Mouse (Mus musculus) liver, embryonic 12.5 days (tissue): ENCODE results near the gene Taf3. TPM values are rescaled to one million over a fixed set of nuclear protein-coding genes. Genes with fewer than 3 reads are reported as not detected.

ENCODE experiments used
- ATAC-seq: fragments of 200-750 bp; cut with Nextera tagmentation; 2 replicates; pipeline ENCODE4 v1.8.0; 2017; ENCODE audit warnings: moderate number of reproducible peaks, mild to moderate bottlenecking, moderate library complexity
- H3K27ac ChIP-seq: fragments of 300-500 bp; sonication (generic); 2 replicates; pipeline ENCODE4 v1.5.1; 2016; ENCODE audit warnings: mild to moderate bottlenecking
- H3K27me3 ChIP-seq: fragments of 300-500 bp; sonication (generic); replicated peaks from 2 replicates; pipeline ENCODE4 v1.6.1; 2016; ENCODE audit warnings: mild to moderate bottlenecking, moderate library complexity
- H3K36me3 ChIP-seq: fragments of 300-500 bp; sonication (generic); 2 replicates; pipeline ENCODE4 v1.6.1; 2016; ENCODE audit warnings: mild to moderate bottlenecking, moderate library complexity
- H3K4me1 ChIP-seq: fragments of 300-500 bp; sonication (generic); 2 replicates; pipeline ENCODE4 v1.6.1; 2016
- H3K4me2 ChIP-seq: fragments of 300-500 bp; sonication (generic); 2 replicates; pipeline ENCODE4 v1.6.1; 2016; ENCODE audit warnings: mild to moderate bottlenecking, moderate library complexity
- H3K4me3 ChIP-seq: fragments of 300-500 bp; sonication (generic); 2 replicates; pipeline ENCODE4 v1.5.1; 2016; ENCODE audit warnings: mild to moderate bottlenecking, moderate library complexity
- H3K9ac ChIP-seq: fragments of 300-500 bp; sonication (generic); 2 replicates; pipeline ENCODE4 v1.6.1; 2016; ENCODE audit warnings: mild to moderate bottlenecking, moderate library complexity
- H3K9me3 ChIP-seq: fragments of 300-500 bp; sonication (generic); replicated peaks from 2 replicates; pipeline ENCODE4 v1.6.1; 2016; ENCODE audit warnings: mild to moderate bottlenecking, moderate library complexity
- WGBS: fragments of 180-500 bp; shearing (Covaris S2); methylation state at CpG from one replicate; pipeline ENCODE4 v1.1.7; 2016; ENCODE audit not compliant: insufficient replicate concordance; 5-methylcytosine and 5-hydroxymethylcytosine counted together
- polyA plus RNA-seq: library from polyadenylated mRNA; unstranded; fragments of >200 nt; fragmentation: Nextera tagmentation; extraction: Ambion mirVana; gene quantifications from 2 replicates; pipeline ENCODE4 v1.2.1, GENCODE M21; 2016

The Taf3 gene
- polyA plus RNA-seq, 1 experiment from 2014 or later = 10.0 TPM

GRCm38 (mm10) chr2:9884533-9885216 is 163.7 kb downstream of the Taf3 start:
- 13% methylated on average over 15 of the region's 15 CpGs for WGBS
- Histone ChIP-seq H3K4me2 (peak overlapping the region; percentile 47; the same call in 1 of the 2 replicates), H3K4me3 (no peak overlapping the region)

GRCm38 (mm10) chr2:9883803-9884532 is 164.4 kb downstream of the Taf3 start:
- Histone ChIP-seq H3K4me3 (peak overlapping the region; percentile 37), H3K36me3 (no peaks in the 10 kb centered on the region), H3K27ac (no peak overlapping the region), H3K27me3 (peaks cover 100% of the 10 kb centered on the region), H3K9ac (no peak overlapping the region), H3K4me1 (peaks cover 22% of the 10 kb centered on the region; the same call in 1 of the 2 replicates), H3K9me3 (no peaks in the 10 kb centered on the region), H3K4me2 (peak overlapping the region; percentile 47)
- WGBS = 3% methylated on average over 27 of the region's 27 CpGs
- ATAC-seq = no peak

More at GRCm38 (mm10) chr2:9884533-9885216, 163.7 kb downstream of the Taf3 start:
- H3K9me3 ChIP-seq = no peaks in the 10 kb centered on the region
- peaks cover 100% of the 10 kb centered on the region for H3K27me3 ChIP-seq
- H3K36me3 ChIP-seq = no peaks in the 10 kb centered on the region
- no peak overlapping the region for H3K9ac ChIP-seq
- no peak for ATAC-seq
- H3K27ac ChIP-seq = no peak overlapping the region
- H3K4me1 ChIP-seq = peaks cover 28% of the 10 kb centered on the region

GRCm38 (mm10) chr2:9882926-9883802 is 165.2 kb downstream of the Taf3 start:
- peaks cover 100% of the 10 kb centered on the region for H3K27me3 ChIP-seq
- peaks cover 23% of the 10 kb centered on the region; the same call in 1 of the 2 replicates for H3K4me1 ChIP-seq
- H3K9ac ChIP-seq = no peak overlapping the region
- H3K4me3 ChIP-seq = peak overlapping the region; percentile 37
- no peaks in the 10 kb centered on the region for H3K36me3 ChIP-seq
- H3K27ac ChIP-seq = no peak overlapping the region
- H3K4me2 ChIP-seq = peak overlapping the region; percentile 47
- no peaks in the 10 kb centered on the region for H3K9me3 ChIP-seq
- ATAC-seq = no peak
- under 1% methylated on average over 43 of the region's 43 CpGs for WGBS

- Histone ChIP-seq H3K9ac (no peak overlapping the region), H3K4me2 (peak overlapping the region; percentile 47), H3K27ac (no peak overlapping the region), H3K4me1 (peaks cover 27% of the 10 kb centered on the region; the same call in 1 of the 2 replicates), H3K4me3 (peak overlapping the region; percentile 37), H3K36me3 (no peaks in the 10 kb centered on the region), H3K9me3 (no peaks in the 10 kb centered on the region), H3K27me3 (peaks cover 100% of the 10 kb centered on the region)
- ATAC-seq = no peak
- under 1% methylated on average over 39 of the region's 39 CpGs for WGBS
Measured at GRCm38 (mm10) chr2:9882371-9882925, 165.9 kb downstream of the Taf3 start.

GRCm38 (mm10) chr2:9881611-9882023 is 166.8 kb downstream of the Taf3 start:
- Histone ChIP-seq H3K4me3 (peak overlapping the region; percentile 37), H3K4me1 (peaks cover 31% of the 10 kb centered on the region; the same call in 1 of the 2 replicates), H3K9me3 (no peaks in the 10 kb centered on the region), H3K9ac (0 out of 2 replicates have a peak overlapping the region, but pooled peaks have one; percentile 7), H3K27ac (no peak overlapping the region), H3K36me3 (no peaks in the 10 kb centered on the region), H3K4me2 (peak overlapping the region; percentile 47), H3K27me3 (peaks cover 100% of the 10 kb centered on the region)
- ATAC-seq = no peak
- 6% methylated on average over 13 of the region's 13 CpGs for WGBS

GRCm38 (mm10) chr2:9881051-9881591 is 167.3 kb downstream of the Taf3 start, which contains the start of gene 4930412O13Rik:
Gene 4930412O13Rik, plus strand, starts transcription at chr2:9881252.
- no peak within 1 kb of the TSS for H3K27ac ChIP-seq
- H3K9ac ChIP-seq = 0 out of 2 replicates have a peak within 1 kb of the TSS, but pooled peaks have one; percentile 7
- WGBS = 6% methylated on average over 30 of the region's 35 CpGs
- peak within 1 kb of the TSS; percentile 37 for H3K4me3 ChIP-seq
- H3K27me3 ChIP-seq = peaks cover 100% of the 10 kb centered on the region
- H3K4me2 ChIP-seq = peak within 1 kb of the TSS; percentile 85
- ATAC-seq = no peak
- no peaks in the 10 kb centered on the region for H3K36me3 ChIP-seq
- H3K9me3 ChIP-seq = no peaks in the 10 kb centered on the region
- peaks cover 31% of the 10 kb centered on the region; the same call in 1 of the 2 replicates for H3K4me1 ChIP-seq

- Histone ChIP-seq H3K36me3 (no peaks in the 10 kb centered on the region), H3K4me1 (peaks cover 31% of the 10 kb centered on the region; the same call in 1 of the 2 replicates), H3K9me3 (no peaks in the 10 kb centered on the region), H3K27me3 (peaks cover 100% of the 10 kb centered on the region), H3K27ac (no peak overlapping the region), H3K9ac (no peak overlapping the region), H3K4me2 (peak overlapping the region; percentile 85), H3K4me3 (no peak overlapping the region)
- WGBS = 10% methylated on average over 11 of the region's 11 CpGs
- ATAC-seq = no peak
Measured at GRCm38 (mm10) chr2:9880271-9880670, 168.1 kb downstream of the Taf3 start.

GRCm38 (mm10) chr2:9879493-9879892 is 168.9 kb downstream of the Taf3 start:
- H3K4me3 ChIP-seq = peak overlapping the region; percentile 57
- peak overlapping the region; percentile 85 for H3K4me2 ChIP-seq
- WGBS = 2% methylated on average over 21 of the region's 21 CpGs
- H3K27ac ChIP-seq = 0 out of 2 replicates have a peak overlapping the region, but pooled peaks have one; percentile 45
- no peak overlapping the region for H3K9ac ChIP-seq
- no peaks in the 10 kb centered on the region for H3K9me3 ChIP-seq
- no peaks in the 10 kb centered on the region for H3K36me3 ChIP-seq
- H3K4me1 ChIP-seq = peaks cover 31% of the 10 kb centered on the region; the same call in 1 of the 2 replicates
- ATAC-seq = peak; percentile 90
- peaks cover 100% of the 10 kb centered on the region for H3K27me3 ChIP-seq

- Histone ChIP-seq H3K4me2 (peak overlapping the region; percentile 85), H3K27me3 (peaks cover 100% of the 10 kb centered on the region), H3K4me1 (peaks cover 31% of the 10 kb centered on the region; the same call in 1 of the 2 replicates), H3K9ac (no peak overlapping the region), H3K36me3 (no peaks in the 10 kb centered on the region), H3K4me3 (peak overlapping the region; percentile 57), H3K27ac (0 out of 2 replicates have a peak overlapping the region, but pooled peaks have one; percentile 45), H3K9me3 (no peaks in the 10 kb centered on the region)
- WGBS = under 1% methylated on average over 22 of the region's 22 CpGs
- peak; percentile 33; the same call in 1 of the 2 replicates for ATAC-seq
Measured at GRCm38 (mm10) chr2:9879092-9879491, 169.3 kb downstream of the Taf3 start.

- H3K4me2 ChIP-seq = peak overlapping the region; percentile 85
- H3K4me3 ChIP-seq = peak overlapping the region; percentile 57
- peaks cover 100% of the 10 kb centered on the region for H3K27me3 ChIP-seq
- 0 out of 2 replicates have a peak overlapping the region, but pooled peaks have one; percentile 2 for H3K9ac ChIP-seq
- H3K4me1 ChIP-seq = peaks cover 31% of the 10 kb centered on the region; the same call in 1 of the 2 replicates
- H3K9me3 ChIP-seq = no peaks in the 10 kb centered on the region
- WGBS = under 1% methylated on average over 25 of the region's 33 CpGs
- H3K27ac ChIP-seq = 0 out of 2 replicates have a peak overlapping the region, but pooled peaks have one; percentile 45
- peak; percentile 16; the same call in 1 of the 2 replicates for ATAC-seq
- H3K36me3 ChIP-seq = no peaks in the 10 kb centered on the region
Measured at GRCm38 (mm10) chr2:9878564-9879081, 169.8 kb downstream of the Taf3 start.
